Mouse (Mus musculus): ENCODE results near the gene Fbxo30.
A peak's percentile ranks its signal among the peaks of the same experiment; 100 is the strongest.
"Not testable (repeated sequence)": the region's sequence is repeated elsewhere in the genome, so short reads cannot be mapped to it uniquely, and the experiment has no call there.

The Fbxo30 gene

GRCm38 (mm10) chr10:11280578-11281463 is at the start of gene Fbxo30:
Fbxo30 (plus strand) TSS chr10:11281330.
- peak; percentile 82 for DNase-seq (ENCODE audit: low spot score)

GRCm38 (mm10) chr10:11233208-11233607 is 47.9 kb upstream of the Fbxo30 start:
- DNase-seq (ENCODE audit: low spot score): no peak

DNA sequence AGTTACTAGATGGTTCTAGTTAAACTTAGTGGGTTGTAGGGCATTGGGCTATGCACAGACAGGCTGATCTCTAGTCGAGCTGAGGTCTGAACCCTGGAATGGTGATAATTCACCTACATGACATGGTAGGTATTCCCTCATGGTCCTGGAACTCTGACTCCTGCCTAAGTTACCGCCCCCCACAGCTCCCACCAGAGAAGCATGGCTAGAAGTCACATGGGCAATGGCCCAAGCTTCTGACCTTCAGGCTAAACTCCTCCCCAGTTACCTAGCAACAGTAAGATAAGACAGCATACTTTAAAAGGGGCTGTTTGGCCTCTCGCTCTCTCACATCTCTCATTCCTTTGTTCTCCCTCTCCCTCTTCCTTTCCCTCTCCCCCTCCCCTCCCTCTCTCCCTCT is 38.1 kb upstream of the Fbxo30 start:
- DNase-seq (ENCODE audit: low spot score): not testable (repeated sequence)

DNA sequence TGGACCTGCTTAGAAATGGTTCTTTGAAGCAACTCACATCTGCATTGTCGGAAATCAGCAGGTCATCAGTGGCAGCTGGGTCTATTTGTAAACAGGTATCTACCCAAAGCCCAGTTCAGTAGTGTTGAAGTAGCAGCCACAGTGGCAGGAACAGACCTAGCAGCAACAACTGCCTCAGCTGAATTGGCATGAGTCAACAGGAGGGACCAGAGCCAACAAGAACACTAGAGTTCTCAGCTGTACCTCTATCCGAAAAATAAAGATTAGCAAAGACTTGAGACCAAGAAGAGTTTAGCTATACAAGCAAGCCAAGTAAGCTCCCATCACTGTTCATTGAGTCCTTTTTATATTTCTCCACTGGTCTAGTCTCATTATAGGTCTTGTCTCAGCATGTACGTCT is 32.9 kb upstream of the Fbxo30 start:
- DNase-seq (ENCODE audit: low spot score): no peak

- no peak for DNase-seq (ENCODE audit: low spot score)
These were observed 30.7 kb upstream of the Fbxo30 start for GRCm38 (mm10) chr10:11250247-11250997.

GRCm38 (mm10) chr10:11253581-11253980 is 27.5 kb upstream of the Fbxo30 start:
- not testable (repeated sequence) for DNase-seq (ENCODE audit: low spot score)

DNA sequence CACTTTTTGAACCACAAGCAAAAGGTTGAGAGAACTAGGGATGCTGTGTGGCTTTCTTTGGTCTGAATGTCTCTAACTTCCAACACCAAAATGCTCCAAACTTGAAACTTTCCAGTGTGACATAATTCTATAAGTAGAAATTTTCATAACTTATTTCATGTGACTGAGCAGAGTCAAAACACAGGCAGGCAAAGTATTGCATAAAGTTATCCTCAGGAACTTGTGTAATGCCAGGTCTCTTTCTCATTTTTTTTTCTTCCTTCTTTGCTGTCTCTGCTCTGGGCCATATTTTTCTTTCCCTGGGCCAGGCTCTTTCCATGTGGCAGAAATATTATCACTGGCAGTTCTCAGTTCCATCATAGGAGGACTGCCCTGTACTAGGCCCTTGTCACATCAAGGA is 21.0 kb upstream of the Fbxo30 start:
- no peak for DNase-seq (ENCODE audit: low spot score)

DNA sequence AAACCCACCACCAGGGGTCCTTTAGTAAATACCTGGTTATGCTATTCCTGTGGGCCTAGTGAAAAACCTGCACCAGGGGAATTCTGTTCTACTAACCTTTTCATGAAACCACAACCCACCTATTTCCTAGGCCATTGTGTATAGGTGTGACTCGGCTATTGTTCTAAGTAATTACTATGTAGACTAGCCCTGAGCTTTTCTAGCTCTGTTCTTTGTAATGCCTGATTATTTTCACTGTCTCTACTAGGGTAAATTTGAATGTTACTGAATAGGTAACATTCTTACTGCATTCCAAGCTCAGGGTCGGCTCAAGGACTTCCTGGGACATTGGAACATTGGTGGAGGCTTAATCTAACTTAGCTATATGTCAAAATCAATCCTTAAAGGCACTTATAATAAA is 18.8 kb upstream of the Fbxo30 start:
- not testable (repeated sequence) for DNase-seq (ENCODE audit: low spot score)

DNA sequence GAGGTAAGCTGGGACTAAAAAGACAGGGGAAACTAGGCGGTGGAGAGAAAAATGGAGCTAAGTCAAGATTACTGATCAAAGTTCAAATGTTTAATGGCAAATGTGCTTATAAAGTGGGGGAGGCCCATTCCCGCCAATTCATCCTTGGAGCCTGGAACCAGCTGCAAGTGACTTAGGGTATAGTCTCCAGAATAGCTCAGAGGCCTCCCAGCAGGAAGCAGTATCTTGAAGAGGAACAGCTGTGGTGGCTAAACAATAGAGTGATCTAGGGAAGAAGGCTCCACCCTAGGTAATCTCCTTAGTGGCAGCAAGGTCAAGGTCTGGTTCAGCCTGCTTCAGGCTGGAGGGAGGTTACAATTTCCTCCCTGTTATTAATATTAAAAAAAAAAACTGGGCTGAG is 17.3 kb upstream of the Fbxo30 start:
- DNase-seq (ENCODE audit: low spot score): not testable (repeated sequence)

- no peak for DNase-seq (ENCODE audit: low spot score)
These were observed 12.0 kb upstream of the Fbxo30 start for GRCm38 (mm10) chr10:11269165-11269564.

DNA sequence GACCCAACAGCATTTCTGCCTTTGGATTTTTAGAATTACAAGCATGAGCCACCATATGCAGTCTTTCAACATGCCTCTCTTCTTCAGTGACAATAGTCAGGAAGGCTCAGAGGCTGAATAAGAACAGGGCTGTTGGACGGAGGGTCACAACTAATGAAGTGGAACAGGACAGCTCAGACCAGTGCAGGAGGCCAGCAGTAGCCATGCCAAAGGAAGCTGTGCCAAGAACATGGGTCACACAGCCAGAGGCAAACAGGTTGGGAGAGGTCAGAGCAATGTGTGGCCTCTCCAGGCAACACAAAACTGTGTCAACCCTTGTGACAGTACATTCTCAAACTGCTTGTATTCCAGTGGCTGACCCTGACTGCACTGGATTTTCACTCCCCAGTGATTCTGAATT is 6.7 kb upstream of the Fbxo30 start:
- DNase-seq (ENCODE audit: low spot score): no peak

DNA sequence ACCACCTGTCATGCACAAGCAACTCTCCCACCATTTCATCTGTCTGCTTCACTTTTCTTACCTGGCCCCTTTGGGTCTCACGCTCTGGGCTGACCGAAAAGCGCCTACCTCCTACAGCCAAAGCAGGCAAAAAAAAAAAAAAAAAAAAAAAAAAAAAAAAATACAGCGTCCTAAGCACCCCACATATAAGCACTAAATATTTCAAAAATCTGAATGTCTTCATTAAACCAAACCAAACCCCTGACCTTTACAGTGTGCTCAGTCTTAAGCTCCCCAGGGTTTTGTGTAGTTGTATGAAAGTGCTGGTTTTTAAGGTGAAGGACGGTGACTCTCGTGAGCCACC is 924 bp upstream of the Fbxo30 start:
- no peak for DNase-seq (ENCODE audit: low spot score)

- DNase-seq (ENCODE audit: low spot score): no peak
These were observed 572 bp downstream of the Fbxo30 start for GRCm38 (mm10) chr10:11281498-11282305.

GRCm38 (mm10) chr10:11282306-11282631 is 1.1 kb downstream of the Fbxo30 start:
- DNase-seq (ENCODE audit: low spot score): no peak

DNA sequence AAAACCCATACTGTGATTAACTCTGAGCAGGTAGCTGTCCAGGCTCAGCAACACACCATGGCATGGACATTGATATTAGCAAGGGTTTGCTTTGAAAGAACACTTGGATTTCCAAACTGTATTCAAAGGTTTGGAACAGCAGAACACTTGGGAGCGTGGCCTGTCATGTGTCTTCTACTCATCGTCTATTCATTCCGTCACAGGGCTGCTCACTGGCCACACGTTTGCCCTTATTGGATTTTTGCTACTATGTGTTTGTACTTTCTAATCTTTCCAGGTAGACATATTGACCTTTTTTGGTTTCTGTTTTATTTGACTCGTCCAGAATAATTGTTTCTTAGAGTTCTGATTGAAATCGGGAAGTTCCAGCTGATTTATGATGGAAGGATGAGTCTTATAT is 17.3 kb downstream of the Fbxo30 start:
- no peak for DNase-seq (ENCODE audit: low spot score)

GRCm38 (mm10) chr10:11305365-11306053 is 24.4 kb downstream of the Fbxo30 start:
- DNase-seq (ENCODE audit: low spot score): no peak

GRCm38 (mm10) chr10:11306054-11306367 is 24.9 kb downstream of the Fbxo30 start:
- DNase-seq (ENCODE audit: low spot score): no peak

DNA sequence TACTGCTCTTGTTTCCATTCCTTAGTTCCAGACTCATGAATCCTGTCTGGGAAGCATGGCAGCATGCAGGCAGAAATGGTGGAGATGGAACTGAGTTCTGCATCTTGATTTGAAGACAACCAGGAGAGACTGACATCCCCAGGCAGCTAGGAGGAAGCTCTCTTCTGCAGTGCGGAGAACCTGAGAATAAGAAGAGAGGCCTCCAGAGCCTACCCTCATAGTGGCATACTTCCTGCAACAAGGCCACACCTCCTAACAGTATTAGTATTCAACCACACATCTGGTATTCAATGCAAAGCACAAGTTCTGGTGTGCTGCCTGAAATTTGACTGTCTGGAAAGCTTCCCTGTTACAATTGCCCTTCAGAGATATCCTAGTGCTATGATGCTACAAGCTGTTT is 28.7 kb downstream of the Fbxo30 start:
- no peak for DNase-seq (ENCODE audit: low spot score)

DNA sequence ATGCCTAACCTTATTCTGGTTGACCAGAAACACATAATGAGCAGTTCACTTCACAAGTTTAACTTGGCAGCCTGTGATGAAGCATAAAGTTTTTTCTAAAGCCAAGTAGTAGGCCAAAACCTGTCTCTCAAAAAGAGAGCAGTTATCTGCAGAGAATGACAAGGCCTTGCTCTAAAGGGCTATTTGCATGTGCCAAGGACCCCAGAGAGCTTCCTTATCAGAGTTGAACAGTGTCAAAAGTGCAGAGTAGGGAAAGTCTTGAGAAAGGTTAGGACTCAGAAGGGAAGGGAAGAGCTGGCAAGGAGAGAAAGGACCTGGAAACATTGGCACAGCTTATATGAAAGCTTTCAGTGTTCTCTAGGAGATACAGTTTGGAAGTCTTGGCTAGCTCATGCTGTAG is 29.4 kb downstream of the Fbxo30 start:
- DNase-seq (ENCODE audit: low spot score): no peak

- DNase-seq (ENCODE audit: low spot score): not testable (repeated sequence)
These were observed 36.8 kb downstream of the Fbxo30 start for GRCm38 (mm10) chr10:11317856-11318454.

- DNase-seq (ENCODE audit: low spot score): no peak
These were observed 38.4 kb downstream of the Fbxo30 start for GRCm38 (mm10) chr10:11319446-11319970.

DNA sequence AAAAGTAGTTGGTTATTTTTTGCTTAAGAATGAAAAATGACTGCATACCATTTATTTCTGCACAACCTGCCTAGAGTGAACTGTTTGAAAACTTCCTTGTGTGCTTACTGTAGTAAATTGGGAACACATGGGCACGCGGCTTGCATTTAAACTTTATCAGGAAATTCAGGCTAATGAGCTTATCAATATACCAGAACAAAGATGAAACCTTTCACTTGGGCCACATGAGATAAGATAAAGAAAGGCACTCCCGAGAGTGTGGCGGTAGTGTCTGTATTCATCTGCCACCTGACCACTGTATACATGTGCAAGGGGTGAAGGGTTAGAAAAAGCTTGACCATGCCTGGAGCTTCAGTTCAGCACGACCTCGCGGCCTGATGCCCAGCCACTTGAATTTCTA is 41.2 kb downstream of the Fbxo30 start:
- DNase-seq (ENCODE audit: low spot score): no peak

Data from ovary, postnatal 14 days (tissue).